Mouse (Mus musculus) left cerebral cortex, postnatal 10 days (tissue): ENCODE results near the gene Ggn. TPM values are rescaled to one million over a fixed set of nuclear protein-coding genes. Genes with fewer than 3 reads are reported as not detected.
"Not testable (repeated sequence)": the region's sequence is repeated elsewhere in the genome, so short reads cannot be mapped to it uniquely, and the experiment has no call there.

Experiments
- DNase-seq, 2 experiments: peaks; one replicate each; pipeline ENCODE4 v3.0.0; 2021 to 2022; ENCODE audit warnings: low spot score in 2 of 2, mixed read lengths in 1 of 2; ENCODE audit errors: extremely low spot score in 1 of 2
- intact Hi-C: fragments of 180-260 bp; cut with DNase I; formaldehyde crosslinking; loops from one replicate; pipeline ENCODE4 v1.15.1; 2025
- total RNA-seq, 2 experiments: library from RNA; stranded (reverse); gene quantifications; 2 replicates each; pipeline ENCODE4 v1.2.3; 2021

Gene Ggn
- total RNA-seq, 2 experiments from 2014 or later: 0.58 to 0.65 TPM

GRCm38 (mm10) chr7:29194230-29194629 is 24.2 kb downstream of the Ggn start:
- intact Hi-C loops, DNase-seq: not testable (repeated sequence)

GRCm38 (mm10) chr7:29202577-29202976 is 32.6 kb downstream of the Ggn start:
- no peak for DNase-seq
- intact Hi-C loops: loop anchor here (10.0 kb wide), 1 partner anchor 512 kb away; no protein-coding TSS in a partner anchor

- intact Hi-C loops: not testable (repeated sequence)
- peak in 1 of 2 experiments; percentile 54 for DNase-seq
Measured at GRCm38 (mm10) chr7:29211013-29211412, 41.0 kb downstream of the Ggn start.

GRCm38 (mm10) chr7:29211415-29212198 is 41.6 kb downstream of the Ggn start:
- intact Hi-C loops: no loop called here
- peak; percentile 63 to 85 for DNase-seq

GRCm38 (mm10) chr7:29212199-29212765 is 42.3 kb downstream of the Ggn start:
- intact Hi-C loops: no loop called here
- DNase-seq: peak in 1 of 2 experiments; percentile 55

GRCm38 (mm10) chr7:29212775-29213560 is 43.0 kb downstream of the Ggn start:
- DNase-seq, intact Hi-C loops: not testable (repeated sequence)

GRCm38 (mm10) chr7:29213675-29214082 is 43.7 kb downstream of the Ggn start, which contains the start of gene Catsperg1:
Gene Catsperg1 (minus strand): TSS chr7:29214035.
- intact Hi-C loops: no loop called here
- peak in 1 of 2 experiments; percentile 50 for DNase-seq

GRCm38 (mm10) chr7:29214236-29214635 is 44.2 kb downstream of the Ggn start:
- intact Hi-C loops: no loop called here
- no peak for DNase-seq

GRCm38 (mm10) chr7:29214846-29215245 is 44.8 kb downstream of the Ggn start:
- no peak for DNase-seq
- intact Hi-C loops: no loop called here

Other genes starting within 250 kb of the Ggn start
- gene Actn4, start 207.9 kb upstream of the Ggn start, total RNA-seq: 100 to 1,000 TPM; 151 to 160 TPM
- gene Eif3k, start 188.3 kb upstream of the Ggn start, total RNA-seq: 100 to 1,000 TPM; 171 to 178 TPM
- 1 to 10 TPM; 5.8 to 6.0 TPM for gene Map4k1, start 188.2 kb upstream of the Ggn start, total RNA-seq
- 1 to 10 TPM; 6.7 to 7.0 TPM for gene Ryr1, start 45.0 kb upstream of the Ggn start, total RNA-seq
- 1 to 10 TPM; 1.8 to 2.1 TPM for gene Rasgrp4, start 35.4 kb upstream of the Ggn start, total RNA-seq
- 10 to 100 TPM; 25.1 to 26.0 TPM for gene Fam98c, start 14.0 kb upstream of the Ggn start, total RNA-seq
- 10 to 100 TPM; 37.9 TPM for gene Spred3, start 201 bp downstream of the Ggn start, total RNA-seq
- gene Psmd8, start 10.5 kb downstream of the Ggn start, total RNA-seq: 100 to 1,000 TPM; 167 to 170 TPM
- gene Catsperg1, start 43.8 kb downstream of the Ggn start, total RNA-seq: 1 to 10 TPM; 1.8 TPM
- gene Kcnk6, start 62.3 kb downstream of the Ggn start, total RNA-seq: 1 to 10 TPM; 1.9 to 3.6 TPM
- 10 to 100 TPM; 41.6 to 42.1 TPM for gene Yif1b, start 68.1 kb downstream of the Ggn start, total RNA-seq
- not detected for gene 2200002D01Rik, start 78.3 kb downstream of the Ggn start, total RNA-seq
- gene Spint2, start 111.7 kb downstream of the Ggn start, total RNA-seq: 10 to 100 TPM; 20.5 to 21.3 TPM
- 1 to 10 TPM; 2.4 to 3.3 TPM for gene Ppp1r14a, start 119.1 kb downstream of the Ggn start, total RNA-seq
- 100 to 1,000 TPM; 127 to 141 TPM for gene Dpf1, start 133.7 kb downstream of the Ggn start, total RNA-seq